Mouse (Mus musculus) hindbrain, embryonic 14.5 days (tissue): Measurements from ENCODE around the gene Frem3. TPM values are rescaled to one million over a fixed set of nuclear protein-coding genes. Genes with fewer than 3 reads are reported as not detected.
"Not testable (repeated sequence)": the region's sequence is repeated elsewhere in the genome, so short reads cannot be mapped to it uniquely, and the experiment has no call there.

ENCODE experiments used
- ATAC-seq: fragments of 200-750 bp; cut with Nextera tagmentation; 2 replicates; pipeline ENCODE4 v1.8.0; 2017; ENCODE audit warnings: moderate number of reproducible peaks, mild to moderate bottlenecking, moderate TSS enrichment, moderate library complexity; ENCODE audit not compliant: low FRiP score
- DNase-seq: peaks from one replicate; pipeline ENCODE4 v3.0.0-alpha.2; 2015; ENCODE audit warnings: low spot score
- H3K27ac ChIP-seq: fragments of 300-500 bp; sonication (generic); 2 replicates; pipeline ENCODE4 v1.5.1; 2014; ENCODE audit warnings: mild to moderate bottlenecking, moderate library complexity
- H3K27me3 ChIP-seq: fragments of 300-500 bp; sonication (generic); 2 replicates; pipeline ENCODE4 v1.6.1; 2014; ENCODE audit warnings: mild to moderate bottlenecking, low read length, mixed read lengths; ENCODE audit not compliant: control insufficient read depth, insufficient read depth
- H3K36me3 ChIP-seq: fragments of 300-500 bp; sonication (generic); replicated peaks from 2 replicates; pipeline ENCODE4 v1.6.1; 2014; ENCODE audit not compliant: control insufficient read depth, insufficient read depth
- H3K4me1 ChIP-seq: fragments of 300-500 bp; sonication (generic); replicated peaks from 2 replicates; pipeline ENCODE4 v1.6.1; 2014; ENCODE audit warnings: antibody characterized with exemption, low read length, mixed read lengths; ENCODE audit not compliant: control insufficient read depth, insufficient read depth
- H3K4me2 ChIP-seq: fragments of 300-500 bp; sonication (generic); replicated peaks from 2 replicates; pipeline ENCODE4 v1.6.1; 2014; ENCODE audit warnings: mild to moderate bottlenecking, moderate library complexity
- H3K4me3 ChIP-seq: fragments of 300-500 bp; sonication (generic); replicated peaks from 2 replicates; pipeline ENCODE4 v1.5.1; 2014; ENCODE audit warnings: mild to moderate bottlenecking, low read length
- H3K9ac ChIP-seq: fragments of 300-500 bp; sonication (generic); 2 replicates; pipeline ENCODE4 v1.6.1; 2014
- H3K9me3 ChIP-seq: fragments of 300-500 bp; sonication (generic); 2 replicates; pipeline ENCODE4 v1.6.1; 2016; ENCODE audit warnings: low read length; ENCODE audit not compliant: control insufficient read depth
- WGBS: fragments of 180-500 bp; shearing (Covaris S2); extraction: QIAGEN DNeasy Blood & Tissue Kit; methylation state at CpG from one replicate; pipeline ENCODE4 v1.1.7; 2014; 5-methylcytosine and 5-hydroxymethylcytosine counted together
- polyA plus RNA-seq: library from polyadenylated mRNA; unstranded; fragments of >200 nt; fragmentation: Nextera tagmentation; extraction: Ambion mirVana; gene quantifications from 2 replicates; pipeline ENCODE4 v1.2.1, GENCODE M21; 2014

Frem3 gene
- polyA plus RNA-seq, 1 experiment from 2014 or later = 0.24 TPM

DNA sequence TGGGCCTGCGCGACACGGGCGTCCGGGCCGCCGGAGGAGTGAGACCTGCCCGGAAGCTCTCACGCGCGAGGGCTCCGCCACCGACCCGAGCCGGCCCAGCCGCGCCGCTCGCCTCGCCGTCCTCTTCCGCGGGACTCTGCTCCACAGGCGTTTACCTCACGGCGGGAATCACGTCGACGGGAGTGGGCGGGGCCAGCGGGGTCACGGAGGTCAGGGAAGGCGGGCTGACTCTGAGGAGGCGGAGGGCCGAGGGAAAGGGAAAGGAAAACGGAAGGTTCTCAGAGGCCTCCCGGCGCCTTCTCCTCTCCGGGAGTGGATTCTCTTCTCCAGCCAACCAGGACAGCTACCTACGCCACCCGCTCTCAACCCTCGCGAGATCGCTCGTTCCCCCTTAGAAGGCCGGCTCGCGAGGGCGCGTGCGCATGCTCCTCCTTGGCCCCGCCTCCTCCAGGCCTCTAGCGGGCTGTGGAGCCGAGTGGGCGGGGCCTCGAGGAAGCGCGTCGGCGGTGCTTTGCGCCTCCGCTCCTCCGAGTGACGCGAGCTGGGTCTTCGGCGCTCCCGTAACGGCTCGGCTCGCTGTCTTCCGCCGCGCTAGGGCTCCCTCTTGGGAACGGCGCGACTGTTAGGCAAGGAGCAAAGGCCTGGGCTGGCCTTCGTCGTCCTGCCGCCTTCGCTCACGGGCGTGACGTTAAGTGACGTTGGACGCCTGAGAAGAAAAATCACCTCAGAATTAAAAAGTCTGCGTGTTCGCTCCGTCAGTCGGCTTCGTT is 128.5 kb downstream of the Frem3 start, which contains the start of gene Smarca5:
Gene Smarca5 (minus strand): TSS at position 343 of the 770 bp plus-strand sequence.
- 2% methylated on average over 75 of the region's 91 CpGs for WGBS
- not testable (repeated sequence) for H3K27me3 ChIP-seq, H3K4me1 ChIP-seq, H3K9me3 ChIP-seq
- H3K27ac ChIP-seq = peak within 1 kb of the TSS; percentile 95
- ATAC-seq (peak; percentile 96), DNase-seq (peak; percentile 87)
- H3K4me2 ChIP-seq = peak within 1 kb of the TSS; percentile 71
- H3K36me3 ChIP-seq = peaks cover 17% of the 10 kb centered on the region
- peak within 1 kb of the TSS; percentile 73 for H3K9ac ChIP-seq
- H3K4me3 ChIP-seq = peak within 1 kb of the TSS; percentile 74

DNA sequence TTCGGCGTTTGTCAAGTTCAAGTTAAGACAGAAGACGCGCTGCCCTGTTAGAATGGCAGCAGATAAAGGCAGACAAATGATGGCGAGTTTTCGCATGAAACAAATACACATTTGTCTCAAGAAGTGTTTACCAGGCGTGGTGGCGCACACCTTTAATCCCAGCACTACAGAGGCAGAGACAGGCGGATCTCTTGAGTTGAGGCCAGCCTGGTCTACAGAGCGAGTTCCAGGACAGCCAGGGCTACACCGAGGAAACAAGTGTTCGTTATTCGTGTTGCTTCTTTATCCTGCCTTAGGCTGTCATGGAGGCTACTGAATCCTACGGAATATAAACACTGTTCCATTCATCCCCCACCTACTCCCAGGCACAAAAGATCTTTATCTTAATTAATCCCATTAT is 129.1 kb downstream of the Frem3 start:
- Histone ChIP-seq H3K9me3 (no peaks in the 10 kb centered on the region), H3K4me1 (peaks cover 8% of the 10 kb centered on the region; the same call in 1 of the 2 replicates), H3K9ac (peak overlapping the region; percentile 67), H3K4me3 (peak overlapping the region; percentile 74), H3K27ac (peak overlapping the region; percentile 95), H3K36me3 (peaks cover 11% of the 10 kb centered on the region), H3K27me3 (no peaks in the 10 kb centered on the region), H3K4me2 (peak overlapping the region; percentile 59)
- ATAC-seq (peak; percentile 48), DNase-seq (no peak)
- 10% methylated on average over 14 of the region's 14 CpGs for WGBS

Other genes starting within 250 kb of the Frem3 start
- 2.4 and 2.9 TPM in 2 replicates for gene Gypa, start 117.3 kb upstream of the Frem3 start, polyA plus RNA-seq
- gene Smarca5, start 128.4 kb downstream of the Frem3 start, polyA plus RNA-seq = 56.7 and 61.3 TPM in 2 replicates